Mouse (Mus musculus) adrenal gland, postnatal 36 days (tissue): ENCODE results near the gene Ces1f. TPM values are rescaled to one million over a fixed set of nuclear protein-coding genes. Genes with fewer than 3 reads are reported as not detected.
A peak's percentile ranks its signal among the peaks of the same experiment; 100 is the strongest.

Experiments used
- DNase-seq, 2 experiments: peaks; one replicate each; pipeline ENCODE4 v3.0.0; 2021; ENCODE audit warnings: mixed read lengths in 1 of 2
- total RNA-seq, 2 experiments: library from RNA; stranded (reverse); gene quantifications; 2 replicates each; pipeline ENCODE4 v1.2.3; 2021

Ces1f gene
- total RNA-seq, 2 experiments from 2014 or later, result 10.7 to 19.4 TPM

DNA sequence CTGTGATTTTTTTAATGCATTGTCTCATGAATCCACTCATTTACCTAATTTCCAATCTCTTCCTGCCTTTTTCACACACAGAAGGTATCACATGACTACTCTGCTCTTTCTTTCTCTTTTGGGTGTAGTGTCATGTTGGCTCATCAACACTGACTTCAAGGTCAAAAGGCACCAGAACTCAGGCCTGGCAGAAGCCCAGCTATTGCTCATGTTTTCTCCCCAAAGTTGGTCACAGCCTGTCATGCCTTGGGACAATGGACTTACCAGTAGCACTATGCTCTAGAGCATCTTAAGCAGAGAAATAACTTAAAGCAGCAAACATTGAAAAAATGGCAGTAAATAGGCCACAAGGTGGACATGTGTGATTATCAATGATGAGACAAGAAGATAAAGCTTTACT, 68.5 kb downstream of the Ces1f start:
- peak; percentile 51 to 60 for DNase-seq

Other genes starting within 250 kb of the Ces1f start
- gene Ces1a, start 231.6 kb downstream of the Ces1f start, total RNA-seq, result not detected
- not detected for gene Ces1b, start 199.7 kb downstream of the Ces1f start, total RNA-seq
- gene Ces1c, start 148.5 kb downstream of the Ces1f start, total RNA-seq, result under 1 TPM in 1 of 2 experiments, not detected in 1; 0.76 TPM
- 100 to 1,000 TPM; 219 to 245 TPM for gene Ces1d, start 81.9 kb downstream of the Ces1f start, total RNA-seq
- not detected for gene Ces1e, start 50.1 kb downstream of the Ces1f start, total RNA-seq
- not detected for gene Ces1g, start 57.6 kb upstream of the Ces1f start, total RNA-seq
- not detected for gene Ces1h, start 100.0 kb upstream of the Ces1f start, total RNA-seq